Mouse (Mus musculus) forebrain, embryonic 14.5 days (tissue): ENCODE results near the gene Btbd16. TPM values are rescaled to one million over a fixed set of nuclear protein-coding genes. Genes with fewer than 3 reads are reported as not detected.
A peak's percentile ranks its signal among the peaks of the same experiment; 100 is the strongest.

Experiments
- ATAC-seq: fragments of 200-750 bp; cut with Nextera tagmentation; 2 replicates; pipeline ENCODE4 v1.8.0; 2017; ENCODE audit warnings: mild to moderate bottlenecking, moderate library complexity
- DNase-seq: peaks from one replicate; pipeline ENCODE4 v3.0.0-alpha.2; 2015; ENCODE audit warnings: low spot score
- H3K27ac ChIP-seq: fragments of 300-500 bp; sonication (generic); 2 replicates; pipeline ENCODE4 v1.5.1; 2014; ENCODE audit warnings: low read depth, mild to moderate bottlenecking, control low read depth, low read length, moderate library complexity
- H3K27me3 ChIP-seq: fragments of 300-500 bp; sonication (generic); replicated peaks from 2 replicates; pipeline ENCODE4 v1.6.1; 2014; ENCODE audit warnings: low read length, control low read depth, mixed read lengths; ENCODE audit not compliant: control insufficient read depth, insufficient read depth
- H3K36me3 ChIP-seq: fragments of 300-500 bp; sonication (generic); 2 replicates; pipeline ENCODE4 v1.6.1; 2014; ENCODE audit warnings: low read length, control low read depth; ENCODE audit not compliant: control insufficient read depth, insufficient read depth
- H3K4me1 ChIP-seq: fragments of 300-500 bp; sonication (generic); 2 replicates; pipeline ENCODE4 v1.6.1; 2014; ENCODE audit warnings: antibody characterized with exemption, low read length, control low read depth; ENCODE audit not compliant: control insufficient read depth, insufficient read depth
- H3K4me2 ChIP-seq: fragments of 300-500 bp; sonication (generic); 2 replicates; pipeline ENCODE4 v1.6.1; 2014; ENCODE audit warnings: mild to moderate bottlenecking, control low read depth, low read length
- H3K4me3 ChIP-seq: fragments of 300-500 bp; sonication (generic); 2 replicates; pipeline ENCODE4 v1.5.1; 2014; ENCODE audit warnings: low read depth, low read length, control low read depth
- H3K9ac ChIP-seq: fragments of 300-500 bp; sonication (generic); 2 replicates; pipeline ENCODE4 v1.6.1; 2014; ENCODE audit warnings: mild to moderate bottlenecking, low read length, control low read depth, moderate library complexity
- H3K9me3 ChIP-seq: fragments of 300-500 bp; sonication (generic); replicated peaks from 2 replicates; pipeline ENCODE4 v1.6.1; 2016; ENCODE audit warnings: low read length, control low read depth, mixed read lengths; ENCODE audit not compliant: control insufficient read depth
- WGBS: fragments of 180-500 bp; shearing (Covaris S2); extraction: QIAGEN DNeasy Blood & Tissue Kit; methylation state at CpG from one replicate; pipeline ENCODE4 v1.1.7; 2014; 5-methylcytosine and 5-hydroxymethylcytosine counted together
- polyA plus RNA-seq: library from polyadenylated mRNA; unstranded; fragments of >200 nt; fragmentation: Nextera tagmentation; extraction: Ambion mirVana; gene quantifications from 2 replicates; pipeline ENCODE4 v1.2.1, GENCODE M21; 2014

Gene Btbd16
- polyA plus RNA-seq, 1 experiment from 2014 or later: not detected

DNA sequence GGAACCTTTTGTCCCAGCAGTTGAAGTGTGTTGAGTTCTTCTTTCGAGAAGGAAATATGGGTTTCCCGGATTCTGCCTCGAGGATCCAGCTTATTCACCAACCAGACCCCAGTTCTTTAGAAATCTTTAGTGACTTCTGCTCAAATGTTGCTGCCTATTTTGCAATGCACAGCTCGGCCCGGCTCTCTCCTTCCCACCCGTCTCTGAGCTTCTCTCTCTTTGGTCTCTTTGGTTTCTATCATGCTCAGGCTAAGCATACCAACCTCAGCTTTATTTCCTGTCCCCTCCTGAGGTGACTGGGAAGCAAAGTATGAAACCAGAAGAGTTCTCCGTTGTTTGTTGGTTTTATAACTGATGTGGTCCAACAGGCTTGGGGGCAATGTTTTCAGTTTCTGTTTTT, 42.4 kb downstream of the Btbd16 start:
- H3K9me3 ChIP-seq: no peaks in the 10 kb centered on the region
- no peaks in the 10 kb centered on the region for H3K36me3 ChIP-seq
- H3K4me3 ChIP-seq: no peak overlapping the region
- H3K4me2 ChIP-seq: no peak overlapping the region
- no peak overlapping the region for H3K9ac ChIP-seq
- no peak for ATAC-seq
- WGBS: 90% methylated on average over 7 of the region's 7 CpGs
- DNase-seq: no peak
- no peaks in the 10 kb centered on the region for H3K27me3 ChIP-seq
- H3K4me1 ChIP-seq: no peaks in the 10 kb centered on the region
- no peak overlapping the region for H3K27ac ChIP-seq

GRCm38 (mm10) chr7:130818813-130819212, 44.9 kb downstream of the Btbd16 start:
- Histone ChIP-seq H3K36me3 (no peaks in the 10 kb centered on the region), H3K4me2 (no peak overlapping the region), H3K4me3 (no peak overlapping the region), H3K4me1 (no peaks in the 10 kb centered on the region), H3K27me3 (no peaks in the 10 kb centered on the region), H3K9ac (no peak overlapping the region), H3K9me3 (no peaks in the 10 kb centered on the region), H3K27ac (no peak overlapping the region)
- ATAC-seq (no peak), DNase-seq (no peak)
- WGBS: 89% methylated on average over 5 of the region's 5 CpGs

- Histone ChIP-seq H3K27me3 (no peaks in the 10 kb centered on the region), H3K4me1 (no peaks in the 10 kb centered on the region), H3K36me3 (no peaks in the 10 kb centered on the region), H3K9ac (no peak overlapping the region), H3K4me2 (no peak overlapping the region), H3K4me3 (no peak overlapping the region), H3K9me3 (no peaks in the 10 kb centered on the region), H3K27ac (no peak overlapping the region)
- WGBS: 73% methylated on average over 10 of the region's 10 CpGs
- ATAC-seq: no peak
- DNase-seq: peak; percentile 12
Observed at GRCm38 (mm10) chr7:130819624-130820023, 45.8 kb downstream of the Btbd16 start.

DNA sequence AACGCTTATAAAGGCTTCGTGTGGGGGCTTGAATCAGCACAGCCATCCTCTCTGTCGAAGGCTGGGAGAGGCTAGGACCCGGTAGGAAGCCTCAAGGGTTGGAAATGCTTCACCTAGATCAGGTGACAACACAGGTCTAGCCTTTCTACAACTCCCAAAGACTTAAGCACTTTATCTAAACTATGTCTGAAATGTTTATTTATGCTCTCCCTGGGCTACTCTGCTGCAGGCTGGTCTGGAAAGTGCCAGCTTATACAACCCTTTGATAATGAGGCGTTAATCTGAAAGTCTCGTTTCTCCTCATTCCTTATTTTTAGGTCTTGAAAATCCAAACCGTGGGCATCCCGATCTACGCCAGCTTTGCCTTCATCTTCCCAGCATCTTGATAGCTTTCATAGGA, 50.1 kb downstream of the Btbd16 start:
- no peak for DNase-seq
- no peak overlapping the region for H3K4me2 ChIP-seq
- H3K9me3 ChIP-seq: no peaks in the 10 kb centered on the region
- no peaks in the 10 kb centered on the region for H3K4me1 ChIP-seq
- no peaks in the 10 kb centered on the region for H3K27me3 ChIP-seq
- H3K4me3 ChIP-seq: no peak overlapping the region
- no peaks in the 10 kb centered on the region for H3K36me3 ChIP-seq
- WGBS: 76% methylated on average over 9 of the region's 9 CpGs
- no peak overlapping the region for H3K9ac ChIP-seq
- H3K27ac ChIP-seq: no peak overlapping the region
- no peak for ATAC-seq

- H3K36me3 ChIP-seq: no peaks in the 10 kb centered on the region
- no peak overlapping the region for H3K27ac ChIP-seq
- no peaks in the 10 kb centered on the region for H3K9me3 ChIP-seq
- no peak for ATAC-seq
- H3K9ac ChIP-seq: no peak overlapping the region
- no peak overlapping the region for H3K4me2 ChIP-seq
- H3K4me3 ChIP-seq: no peak overlapping the region
- H3K4me1 ChIP-seq: no peaks in the 10 kb centered on the region
- WGBS: 84% methylated on average over 3 of the region's 3 CpGs
- no peak for DNase-seq
- no peaks in the 10 kb centered on the region for H3K27me3 ChIP-seq
Observed at GRCm38 (mm10) chr7:130826343-130826742, 52.5 kb downstream of the Btbd16 start.

GRCm38 (mm10) chr7:130827431-130827830, 53.6 kb downstream of the Btbd16 start:
- no peak overlapping the region for H3K27ac ChIP-seq
- H3K9me3 ChIP-seq: no peaks in the 10 kb centered on the region
- no peak for ATAC-seq
- H3K27me3 ChIP-seq: no peaks in the 10 kb centered on the region
- no peaks in the 10 kb centered on the region for H3K36me3 ChIP-seq
- peak; percentile 66 for DNase-seq
- no peak overlapping the region for H3K9ac ChIP-seq
- no peak overlapping the region for H3K4me3 ChIP-seq
- H3K4me1 ChIP-seq: no peaks in the 10 kb centered on the region
- H3K4me2 ChIP-seq: no peak overlapping the region
- 58% methylated on average over 3 of the region's 3 CpGs for WGBS

DNA sequence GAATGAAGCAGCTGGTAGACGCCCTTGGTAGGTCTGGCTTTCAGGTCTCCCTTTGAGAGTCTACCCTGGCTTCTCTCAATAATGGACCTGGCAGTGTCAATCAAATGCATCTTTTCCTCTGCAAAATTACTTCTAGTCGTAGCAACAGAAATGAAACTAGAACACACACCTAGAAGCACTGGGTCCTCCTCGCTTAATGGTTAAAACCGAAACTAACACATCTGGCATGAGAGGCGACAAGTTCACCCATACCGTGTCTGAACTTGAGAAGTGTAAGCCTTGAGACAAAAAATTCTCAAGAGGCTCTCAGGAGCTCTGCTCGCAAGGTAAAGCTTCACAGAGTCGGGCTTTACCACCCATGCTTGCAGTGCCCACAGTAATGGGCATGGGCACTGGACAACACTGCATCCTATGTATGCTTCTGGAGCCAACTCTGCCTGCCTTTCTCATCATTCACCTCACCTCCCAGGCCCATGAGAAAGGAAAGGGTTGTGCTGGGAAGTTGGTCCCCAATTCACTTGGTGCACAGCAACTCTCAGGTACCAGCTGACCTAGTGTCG, 54.1 kb downstream of the Btbd16 start:
- no peak for DNase-seq
- 86% methylated on average over 9 of the region's 9 CpGs for WGBS
- H3K27ac ChIP-seq: no peak overlapping the region

GRCm38 (mm10) chr7:130828475-130828874, 54.6 kb downstream of the Btbd16 start:
- Histone ChIP-seq H3K4me3 (no peak overlapping the region), H3K4me1 (no peaks in the 10 kb centered on the region), H3K9me3 (no peaks in the 10 kb centered on the region), H3K27ac (no peak overlapping the region), H3K27me3 (no peaks in the 10 kb centered on the region), H3K36me3 (no peaks in the 10 kb centered on the region), H3K4me2 (no peak overlapping the region), H3K9ac (no peak overlapping the region)
- DNase-seq (no peak), ATAC-seq (no peak)
- WGBS: 86% methylated on average over 10 of the region's 10 CpGs

More for the DNA sequence above, 54.1 kb downstream of the Btbd16 start:
- H3K36me3 ChIP-seq: no peaks in the 10 kb centered on the region
- no peaks in the 10 kb centered on the region for H3K9me3 ChIP-seq
- H3K9ac ChIP-seq: no peak overlapping the region
- H3K4me1 ChIP-seq: no peaks in the 10 kb centered on the region
- H3K27me3 ChIP-seq: no peaks in the 10 kb centered on the region
- no peak for ATAC-seq
- H3K4me3 ChIP-seq: no peak overlapping the region
- no peak overlapping the region for H3K4me2 ChIP-seq

DNA sequence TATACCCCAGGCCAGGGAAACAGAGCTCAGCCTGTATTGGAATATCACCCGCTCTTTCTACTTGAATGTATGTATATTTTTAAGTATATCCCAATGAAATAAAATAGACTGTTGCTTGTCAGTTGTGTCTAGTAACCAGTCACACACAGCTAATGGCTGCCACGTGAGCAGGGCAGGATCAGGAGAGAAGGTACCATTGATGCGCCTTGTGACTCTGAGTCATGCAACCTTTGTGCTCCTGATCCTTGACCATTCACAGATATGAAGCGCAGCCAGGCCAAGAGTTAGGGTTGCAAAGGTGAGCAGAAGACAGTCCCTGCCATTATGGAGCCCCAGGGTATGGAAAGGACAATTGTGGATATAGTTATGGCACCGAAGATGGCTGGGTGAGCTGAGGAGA, 57.7 kb downstream of the Btbd16 start:
- Histone ChIP-seq H3K4me2 (no peak overlapping the region), H3K36me3 (no peaks in the 10 kb centered on the region), H3K9me3 (no peaks in the 10 kb centered on the region), H3K4me3 (no peak overlapping the region), H3K27me3 (0 out of 2 replicates have a peak, but pooled peaks cover 4% of the 10 kb centered on the region), H3K27ac (no peak overlapping the region), H3K9ac (no peak overlapping the region), H3K4me1 (peaks cover 9% of the 10 kb centered on the region)
- ATAC-seq (no peak), DNase-seq (no peak)
- whole genome bisulfite sequencing: 91% methylated on average over 5 of the region's 5 CpGs
